Mouse (Mus musculus) myocyte (in vitro differentiated cells): ENCODE results near the gene Gucy2d.

Experiments
- CEBPB ChIP-seq: IDR thresholded peaks from 2 replicates; pipeline ENCODE4 v1.6.1; 2011; ENCODE audit warnings: mild to moderate bottlenecking, moderate library complexity; ENCODE audit not compliant: poor library complexity, insufficient read depth, severe bottlenecking
- E2F4 ChIP-seq: IDR thresholded peaks from one replicate; pipeline ENCODE4 v1.6.1; 2011; ENCODE audit warnings: mild to moderate bottlenecking, control low read depth, moderate library complexity; ENCODE audit not compliant: insufficient read depth
- MAX ChIP-seq: IDR thresholded peaks from one replicate; pipeline ENCODE4 v1.6.1; 2011; ENCODE audit warnings: low read depth, mild to moderate bottlenecking, control low read depth
- MYOD1 ChIP-seq, 3 experiments: IDR thresholded peaks; one replicate each; pipeline ENCODE4 v1.6.1; 2011; ENCODE audit warnings: control low read depth in 2 of 3, low read depth in 2 of 3, mild to moderate bottlenecking in 2 of 3, moderate library complexity in 1 of 3; ENCODE audit not compliant: insufficient read length in 2 of 3, control insufficient read depth in 1 of 3
- POLR2A ChIP-seq: IDR thresholded peaks from one replicate; pipeline ENCODE4 v1.6.1; 2011; ENCODE audit warnings: low read depth, mild to moderate bottlenecking, control low read depth, moderate library complexity; ENCODE audit not compliant: insufficient read length
- POLR2AphosphoS2 ChIP-seq: IDR thresholded peaks from one replicate; pipeline ENCODE4 v1.6.1; 2011; ENCODE audit warnings: low read depth, control low read depth; ENCODE audit not compliant: insufficient read length
- REST ChIP-seq: IDR thresholded peaks from one replicate; pipeline ENCODE4 v1.6.1; 2011; ENCODE audit warnings: mild to moderate bottlenecking, control low read depth, moderate library complexity; ENCODE audit not compliant: insufficient read depth, insufficient read length
- SRF ChIP-seq: IDR thresholded peaks from one replicate; pipeline ENCODE4 v1.6.1; 2011; ENCODE audit warnings: low read depth; ENCODE audit not compliant: control insufficient read depth, insufficient read length
- TCF12 ChIP-seq: IDR thresholded peaks from one replicate; pipeline ENCODE4 v1.6.1; 2011; ENCODE audit warnings: mild to moderate bottlenecking, control low read depth; ENCODE audit not compliant: poor library complexity, insufficient read depth, severe bottlenecking

DNA sequence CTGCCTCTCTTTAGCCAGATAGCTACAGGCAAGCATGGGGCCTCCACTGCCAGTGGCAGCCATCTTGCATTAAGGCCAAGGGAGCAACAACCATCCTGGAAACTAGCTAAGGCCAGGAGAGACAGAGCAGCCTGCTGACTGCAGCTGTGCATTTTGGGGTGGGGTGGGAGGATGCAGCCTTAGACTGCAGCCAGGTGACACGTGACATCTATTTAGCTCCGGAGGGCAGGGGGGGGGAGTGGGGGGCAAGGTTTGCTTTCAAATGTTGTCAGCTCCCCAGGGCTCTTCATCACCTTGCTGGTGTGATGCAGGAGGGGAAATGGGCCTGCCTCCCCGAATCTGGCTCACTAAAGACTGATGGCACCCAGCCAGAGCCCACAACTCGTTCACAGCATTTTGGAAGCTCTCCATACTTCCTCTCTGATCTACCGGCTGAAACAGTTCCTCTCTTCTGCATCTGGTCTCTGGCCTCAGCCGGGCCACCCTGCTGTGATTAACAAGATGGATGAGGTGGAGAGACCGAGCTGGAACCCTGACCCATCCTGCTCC, 83.7 kb downstream of the Gucy2d start:
- TF ChIP-seq SRF, result no peak
- TF ChIP-seq E2F4, result no peak
- no peak for TF ChIP-seq TCF12
- no peak for TF ChIP-seq CEBPB
- no peak for TF ChIP-seq MYOD1 (IDR thresholded peaks at IDR 0.05; ENCODE audit: control insufficient read depth in 1 of 3, insufficient read length in 2 of 3, low read depth in 2 of 3)
- no peak for TF ChIP-seq POLR2A
- no peak for TF ChIP-seq POLR2AphosphoS2
- TF ChIP-seq MAX, result no peak
- no peak for TF ChIP-seq REST
